In genomic region chr3:107458104-107458503, GRCm38 (mm10) we compare ENCODE assay signal across 8 mouse cellular contexts. TPM values are rescaled to one million over a fixed set of nuclear protein-coding genes. Genes with fewer than 3 reads are reported as not detected.
DNase-seq lines count a peak whose midpoint lies in the region; ATAC-seq lines count a peak whose summit lies in the region.

No protein-coding gene starts in this region.

- ATAC-seq in heart, embryonic 15.5 days (replicated peaks; ENCODE audit: insufficient number of reproducible peaks, insufficient read depth, low FRiP score, low read depth): no peak
- ATAC-seq in forebrain, embryonic 11.5 days (replicated peaks; ENCODE audit: low FRiP score): no peak

- peaks cover 92% of the 10 kb centered on the region for H3K27me3 ChIP-seq in heart, embryonic 15.5 days
- peaks cover 58% of the 10 kb centered on the region for H3K27me3 ChIP-seq in forebrain, embryonic 11.5 days (ENCODE audit: control insufficient read depth, insufficient read depth, low read length)
- peaks cover 97% of the 10 kb centered on the region for H3K27me3 ChIP-seq in midbrain, embryonic 10.5 days (ENCODE audit: low read depth, poor library complexity, severe bottlenecking)

- H3K4me2 ChIP-seq in heart, embryonic 15.5 days: peak overlapping the region; percentile 97
- H3K4me2 ChIP-seq in forebrain, embryonic 11.5 days (ENCODE audit: low read depth, low read length, severe bottlenecking): peak overlapping the region; percentile 97

- no peak for DNase-seq in heart, adult 8-10 months (ENCODE audit: low spot score)
- peak; percentile 41 to 42 for DNase-seq in cerebellum, adult 18-20 months
- no peak for DNase-seq in forebrain, embryonic 11.5 days (ENCODE audit: low spot score)
- peak; percentile 20 for DNase-seq in midbrain, embryonic 10.5 days (ENCODE audit: low spot score)
- no peak for DNase-seq in spleen, postnatal 14 days (ENCODE audit: low spot score in 2 of 2)
- no peak for DNase-seq in lung, postnatal 14 days
- DNase-seq in layer of hippocampus, adult 11-12 months (ENCODE audit: low spot score): no peak

- H3K9ac ChIP-seq in heart, embryonic 15.5 days: no peak overlapping the region
- H3K9ac ChIP-seq in forebrain, embryonic 11.5 days (ENCODE audit: low read length): no peak overlapping the region

- H3K9me3 ChIP-seq in heart, embryonic 15.5 days (replicated peaks): no peaks in the 10 kb centered on the region
- H3K9me3 ChIP-seq in forebrain, embryonic 11.5 days (ENCODE audit: control insufficient read depth, low read length): no peaks in the 10 kb centered on the region
- H3K9me3 ChIP-seq in midbrain, embryonic 10.5 days (replicated peaks): no peaks in the 10 kb centered on the region

- H3K4me1 ChIP-seq in heart, embryonic 15.5 days (replicated peaks): peaks cover 26% of the 10 kb centered on the region
- peaks cover 8% of the 10 kb centered on the region for H3K4me1 ChIP-seq in forebrain, embryonic 11.5 days (replicated peaks; ENCODE audit: control insufficient read depth, insufficient read depth, low read length)
- peaks cover 25% of the 10 kb centered on the region for H3K4me1 ChIP-seq in midbrain, embryonic 10.5 days

- H3K36me3 ChIP-seq in heart, embryonic 15.5 days: no peaks in the 10 kb centered on the region
- H3K36me3 ChIP-seq in forebrain, embryonic 11.5 days (ENCODE audit: control insufficient read depth, insufficient read depth, low read length): no peaks in the 10 kb centered on the region
- H3K36me3 ChIP-seq in midbrain, embryonic 10.5 days: no peaks in the 10 kb centered on the region

- peak overlapping the region; percentile 57 for H3K4me3 ChIP-seq in heart, embryonic 15.5 days
- peak overlapping the region; percentile 47 for H3K4me3 ChIP-seq in forebrain, embryonic 11.5 days (ENCODE audit: low read depth, low read length)
- H3K4me3 ChIP-seq in midbrain, embryonic 10.5 days: peak overlapping the region; percentile 71

- H3K27ac ChIP-seq in heart, embryonic 15.5 days: no peak overlapping the region
- H3K27ac ChIP-seq in forebrain, embryonic 11.5 days (ENCODE audit: low read depth, low read length): no peak overlapping the region
- H3K27ac ChIP-seq in midbrain, embryonic 10.5 days (replicated peaks): no peak overlapping the region

- 5% methylated on average over 23 of the region's 23 CpGs for WGBS in heart, embryonic 15.5 days
- WGBS in forebrain, embryonic 11.5 days: 4% methylated on average over 23 of the region's 23 CpGs
- 3% methylated on average over 23 of the region's 23 CpGs for WGBS in midbrain, embryonic 10.5 days

RNA-seq across cellular contexts. Expression of gene Kcnc4, which starts 1.2 kb away (rescaled TPM):
- polyA plus RNA-seq in heart, embryonic 15.5 days (2015; fragmentation: Nextera tagmentation; extraction: Ambion mirVana): 0.08 and 0.14 TPM in 2 replicates
- under 1 TPM; 0.12 to 0.40 (median 0.31) TPM for total RNA-seq in heart, adult 8-10 months (2022)
- polyA plus RNA-seq in forebrain, embryonic 11.5 days (2014; fragmentation: Nextera tagmentation; extraction: Ambion mirVana): 0.28 and 0.39 TPM in 2 replicates
- polyA plus RNA-seq in midbrain, embryonic 10.5 days (2016; fragmentation: Nextera tagmentation; extraction: Ambion mirVana): 0.10 TPM in 1 of 2 replicates, not detected in the other

RNA-seq across cellular contexts. Expression of gene Slc6a17, which starts 59.7 kb away (rescaled TPM):
- 4.7 TPM in 2 replicates for polyA plus RNA-seq in heart, embryonic 15.5 days (2015; fragmentation: Nextera tagmentation; extraction: Ambion mirVana)
- total RNA-seq in heart, adult 8-10 months (2022): 1 to 10 TPM; 2.4 to 7.4 (median 4.8) TPM
- 3.0 and 3.6 TPM in 2 replicates for polyA plus RNA-seq in forebrain, embryonic 11.5 days (2014; fragmentation: Nextera tagmentation; extraction: Ambion mirVana)
- 1.4 and 1.6 TPM in 2 replicates for polyA plus RNA-seq in midbrain, embryonic 10.5 days (2016; fragmentation: Nextera tagmentation; extraction: Ambion mirVana)

Comparison
In these comparisons a context has a peak if more than half of its experiments do, and no peak if none do; other contexts are left out.
1. DNase-seq: peak in cerebellum, adult 18-20 months (2 of 2) and midbrain, embryonic 10.5 days (single experiment); none in heart, adult 8-10 months (single experiment), forebrain, embryonic 11.5 days (single experiment), spleen, postnatal 14 days (0 of 2), lung, postnatal 14 days (single experiment) and layer of hippocampus, adult 11-12 months (single experiment).
2. Peak in every context shown above with its lines, with median percentiles within 50 percentile points of each other: H3K4me3 ChIP-seq.